Mouse (Mus musculus): Measurements from ENCODE around the gene Lrfn4. TPM values are rescaled to one million over a fixed set of nuclear protein-coding genes. Genes with fewer than 3 reads are reported as not detected.
"Not testable (repeated sequence)": the region's sequence is repeated elsewhere in the genome, so short reads cannot be mapped to it uniquely, and the experiment has no call there.

The Lrfn4 gene
- polyA plus RNA-seq, 1 experiment from 2014 or later, result 8.0 TPM

- H3K4me2 ChIP-seq; H3K4me1 ChIP-seq (replicated peaks); H3K36me3 ChIP-seq; ATAC-seq (ENCODE audit: insufficient number of reproducible peaks, low FRiP score); H3K27ac ChIP-seq (ENCODE audit: poor library complexity, severe bottlenecking); H3K9ac ChIP-seq; H3K4me3 ChIP-seq; H3K9me3 ChIP-seq (replicated peaks): not testable (repeated sequence)
- H3K27me3 ChIP-seq (replicated peaks), result peaks cover 18% of the 10 kb centered on the region
Measured at GRCm38 (mm10) chr19:4586783-4587182, 28.7 kb downstream of the Lrfn4 start.

GRCm38 (mm10) chr19:4583856-4584255, 31.6 kb downstream of the Lrfn4 start:
- H3K27me3 ChIP-seq (replicated peaks), result peaks cover 18% of the 10 kb centered on the region
- ATAC-seq (ENCODE audit: insufficient number of reproducible peaks, low FRiP score), result no peak
- no peak overlapping the region for H3K4me3 ChIP-seq
- H3K9me3 ChIP-seq (replicated peaks), result no peaks in the 10 kb centered on the region
- H3K4me2 ChIP-seq, result no peak overlapping the region
- H3K27ac ChIP-seq (ENCODE audit: poor library complexity, severe bottlenecking), result no peak overlapping the region
- H3K36me3 ChIP-seq, result no peaks in the 10 kb centered on the region
- no peak overlapping the region for H3K9ac ChIP-seq
- H3K4me1 ChIP-seq (replicated peaks), result no peaks in the 10 kb centered on the region
- WGBS, result 63% methylated on average over 2 of the region's 2 CpGs

GRCm38 (mm10) chr19:4579296-4579695, 36.2 kb downstream of the Lrfn4 start:
- 80% methylated on average over 5 of the region's 5 CpGs for WGBS
- no peak overlapping the region for H3K9ac ChIP-seq
- no peak overlapping the region for H3K27ac ChIP-seq (ENCODE audit: poor library complexity, severe bottlenecking)
- no peaks in the 10 kb centered on the region for H3K27me3 ChIP-seq (replicated peaks)
- no peaks in the 10 kb centered on the region for H3K4me1 ChIP-seq (replicated peaks)
- H3K9me3 ChIP-seq (replicated peaks), result no peaks in the 10 kb centered on the region
- no peak overlapping the region for H3K4me3 ChIP-seq
- H3K36me3 ChIP-seq, result no peaks in the 10 kb centered on the region
- no peak overlapping the region for H3K4me2 ChIP-seq
- ATAC-seq (ENCODE audit: insufficient number of reproducible peaks, low FRiP score), result no peak

- no peak overlapping the region for H3K4me3 ChIP-seq
- H3K4me1 ChIP-seq (replicated peaks), result no peaks in the 10 kb centered on the region
- no peak overlapping the region for H3K9ac ChIP-seq
- 57% methylated on average over 2 of the region's 2 CpGs for WGBS
- no peak overlapping the region for H3K27ac ChIP-seq (ENCODE audit: poor library complexity, severe bottlenecking)
- H3K9me3 ChIP-seq (replicated peaks), result no peaks in the 10 kb centered on the region
- H3K4me2 ChIP-seq, result no peak overlapping the region
- no peaks in the 10 kb centered on the region for H3K36me3 ChIP-seq
- no peaks in the 10 kb centered on the region for H3K27me3 ChIP-seq (replicated peaks)
- no peak for ATAC-seq (ENCODE audit: insufficient number of reproducible peaks, low FRiP score)
Measured at GRCm38 (mm10) chr19:4578799-4579198, 36.7 kb downstream of the Lrfn4 start.

DNA sequence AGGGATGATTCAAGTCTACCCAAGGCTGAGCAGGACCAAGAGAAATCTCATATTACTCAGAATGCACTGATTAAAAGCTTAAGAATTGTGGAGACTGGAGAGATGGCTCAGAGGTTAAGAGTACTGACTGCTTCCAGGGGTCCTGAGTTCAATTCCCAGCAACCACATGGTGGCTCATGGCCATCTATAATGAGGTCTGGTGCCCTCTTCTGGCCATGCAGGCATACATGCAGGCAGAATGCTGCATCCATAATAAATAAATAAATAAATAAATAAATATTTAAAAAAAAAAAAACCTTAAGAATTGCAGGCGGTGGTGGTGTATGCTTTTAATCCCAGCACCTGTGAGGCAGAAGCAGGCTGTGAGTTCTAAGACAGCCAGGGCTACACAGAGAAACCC, 42.2 kb downstream of the Lrfn4 start:
- no peak for ATAC-seq (ENCODE audit: insufficient number of reproducible peaks, low FRiP score)
- 68% methylated on average over 1 of the region's 1 CpGs for WGBS
- H3K36me3 ChIP-seq, result no peaks in the 10 kb centered on the region
- H3K4me3 ChIP-seq, result no peak overlapping the region
- H3K9me3 ChIP-seq (replicated peaks), result no peaks in the 10 kb centered on the region
- no peaks in the 10 kb centered on the region for H3K27me3 ChIP-seq (replicated peaks)
- no peak overlapping the region for H3K27ac ChIP-seq (ENCODE audit: poor library complexity, severe bottlenecking)
- H3K4me2 ChIP-seq, result no peak overlapping the region
- no peak overlapping the region for H3K9ac ChIP-seq
- peaks cover 10% of the 10 kb centered on the region for H3K4me1 ChIP-seq (replicated peaks)

DNA sequence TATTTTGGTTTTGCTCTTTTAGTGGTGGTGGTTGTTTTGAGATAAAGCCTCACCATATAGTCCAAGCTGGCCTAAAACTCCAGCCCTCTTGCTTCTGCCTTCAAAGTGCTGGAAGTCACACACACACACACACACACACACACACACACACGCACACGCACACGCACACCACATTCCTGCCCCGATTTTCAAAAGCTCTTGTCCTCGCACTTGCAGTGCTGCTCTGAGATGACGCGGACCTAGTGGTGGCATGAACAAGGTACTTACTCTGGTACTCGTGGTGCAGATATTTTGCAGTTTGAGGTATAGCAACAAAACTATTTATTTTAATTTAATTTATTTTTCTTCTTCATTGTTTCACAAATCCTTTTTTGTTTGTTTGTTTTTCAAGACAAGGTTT, 43.0 kb downstream of the Lrfn4 start:
- Histone ChIP-seq H3K4me2 (no peak overlapping the region), H3K36me3 (no peaks in the 10 kb centered on the region), H3K4me1 (replicated peaks) (peaks cover 17% of the 10 kb centered on the region), H3K9me3 (replicated peaks) (no peaks in the 10 kb centered on the region), H3K9ac (no peak overlapping the region), H3K27me3 (replicated peaks) (no peaks in the 10 kb centered on the region), H3K27ac (ENCODE audit: poor library complexity, severe bottlenecking) (no peak overlapping the region), H3K4me3 (no peak overlapping the region)
- ATAC-seq (ENCODE audit: insufficient number of reproducible peaks, low FRiP score), result no peak
- 87% methylated on average over 8 of the region's 8 CpGs for WGBS

GRCm38 (mm10) chr19:4572061-4572460, 43.4 kb downstream of the Lrfn4 start:
- H3K4me3 ChIP-seq, result no peak overlapping the region
- no peak overlapping the region for H3K27ac ChIP-seq (ENCODE audit: poor library complexity, severe bottlenecking)
- H3K9ac ChIP-seq, result no peak overlapping the region
- H3K27me3 ChIP-seq (replicated peaks), result no peaks in the 10 kb centered on the region
- peaks cover 21% of the 10 kb centered on the region for H3K4me1 ChIP-seq (replicated peaks)
- ATAC-seq (ENCODE audit: insufficient number of reproducible peaks, low FRiP score), result no peak
- no peaks in the 10 kb centered on the region for H3K36me3 ChIP-seq
- no peaks in the 10 kb centered on the region for H3K9me3 ChIP-seq (replicated peaks)
- H3K4me2 ChIP-seq, result no peak overlapping the region
- WGBS, result 83% methylated on average over 4 of the region's 4 CpGs

DNA sequence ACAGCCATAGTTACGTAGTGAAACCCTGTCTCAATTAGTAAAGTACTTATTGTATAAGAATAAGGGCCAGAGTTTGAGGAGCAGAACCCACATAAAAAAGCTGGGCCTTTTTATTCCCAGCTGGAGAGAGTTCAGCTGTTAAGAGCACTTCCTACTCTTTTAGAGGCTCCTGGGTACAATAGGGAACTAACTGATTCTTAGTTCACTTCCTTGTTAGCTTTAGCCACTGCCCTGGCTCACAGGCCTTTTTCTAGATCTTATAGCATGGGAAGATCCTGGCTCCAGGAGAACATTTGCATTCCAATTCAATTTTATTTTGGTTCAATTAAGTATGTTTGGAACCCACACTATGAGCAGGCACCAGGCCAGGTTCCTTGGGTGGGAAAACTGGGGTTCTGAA, 43.8 kb downstream of the Lrfn4 start:
- Histone ChIP-seq H3K36me3 (no peaks in the 10 kb centered on the region), H3K27ac (ENCODE audit: poor library complexity, severe bottlenecking) (no peak overlapping the region), H3K4me2 (no peak overlapping the region), H3K4me3 (no peak overlapping the region), H3K4me1 (replicated peaks) (peaks cover 22% of the 10 kb centered on the region), H3K9me3 (replicated peaks) (no peaks in the 10 kb centered on the region), H3K27me3 (replicated peaks) (no peaks in the 10 kb centered on the region), H3K9ac (no peak overlapping the region)
- 92% methylated on average over 1 of the region's 1 CpGs for WGBS
- no peak for ATAC-seq (ENCODE audit: insufficient number of reproducible peaks, low FRiP score)

DNA sequence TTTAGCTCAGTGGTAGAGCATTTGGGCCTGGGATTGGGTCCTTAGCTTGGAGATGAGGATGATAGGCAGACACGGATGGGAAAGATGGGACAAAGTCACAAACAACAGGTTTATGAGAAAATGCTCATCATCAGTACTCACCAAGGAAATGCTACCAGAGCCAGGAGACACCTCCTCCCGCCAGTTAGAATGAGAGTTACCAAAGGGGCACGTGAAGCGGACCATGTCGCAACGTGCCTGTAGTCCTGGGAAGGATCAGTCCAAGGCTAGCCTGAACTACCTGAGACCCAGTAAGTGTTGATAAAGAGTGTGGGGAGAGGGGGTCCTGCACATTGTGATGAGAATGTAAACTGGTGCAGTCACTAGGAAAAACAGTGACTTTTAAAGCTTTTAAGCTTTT, 44.7 kb downstream of the Lrfn4 start:
- 88% methylated on average over 6 of the region's 6 CpGs for WGBS
- Histone ChIP-seq H3K27me3 (replicated peaks) (no peaks in the 10 kb centered on the region), H3K36me3 (no peaks in the 10 kb centered on the region), H3K9me3 (replicated peaks) (no peaks in the 10 kb centered on the region), H3K4me1 (replicated peaks) (peaks cover 22% of the 10 kb centered on the region), H3K9ac (no peak overlapping the region), H3K4me2 (no peak overlapping the region), H3K27ac (ENCODE audit: poor library complexity, severe bottlenecking) (no peak overlapping the region), H3K4me3 (no peak overlapping the region)
- no peak for ATAC-seq (ENCODE audit: insufficient number of reproducible peaks, low FRiP score)

- H3K36me3 ChIP-seq, result no peaks in the 10 kb centered on the region
- no peak overlapping the region for H3K4me3 ChIP-seq
- no peak overlapping the region for H3K27ac ChIP-seq (ENCODE audit: poor library complexity, severe bottlenecking)
- H3K4me2 ChIP-seq, result no peak overlapping the region
- H3K9ac ChIP-seq, result no peak overlapping the region
- peaks cover 22% of the 10 kb centered on the region for H3K4me1 ChIP-seq (replicated peaks)
- WGBS, result 83% methylated on average over 11 of the region's 11 CpGs
- H3K9me3 ChIP-seq (replicated peaks), result no peaks in the 10 kb centered on the region
- no peaks in the 10 kb centered on the region for H3K27me3 ChIP-seq (replicated peaks)
- ATAC-seq (ENCODE audit: insufficient number of reproducible peaks, low FRiP score), result no peak
Measured at GRCm38 (mm10) chr19:4570237-4570613, 45.2 kb downstream of the Lrfn4 start.

DNA sequence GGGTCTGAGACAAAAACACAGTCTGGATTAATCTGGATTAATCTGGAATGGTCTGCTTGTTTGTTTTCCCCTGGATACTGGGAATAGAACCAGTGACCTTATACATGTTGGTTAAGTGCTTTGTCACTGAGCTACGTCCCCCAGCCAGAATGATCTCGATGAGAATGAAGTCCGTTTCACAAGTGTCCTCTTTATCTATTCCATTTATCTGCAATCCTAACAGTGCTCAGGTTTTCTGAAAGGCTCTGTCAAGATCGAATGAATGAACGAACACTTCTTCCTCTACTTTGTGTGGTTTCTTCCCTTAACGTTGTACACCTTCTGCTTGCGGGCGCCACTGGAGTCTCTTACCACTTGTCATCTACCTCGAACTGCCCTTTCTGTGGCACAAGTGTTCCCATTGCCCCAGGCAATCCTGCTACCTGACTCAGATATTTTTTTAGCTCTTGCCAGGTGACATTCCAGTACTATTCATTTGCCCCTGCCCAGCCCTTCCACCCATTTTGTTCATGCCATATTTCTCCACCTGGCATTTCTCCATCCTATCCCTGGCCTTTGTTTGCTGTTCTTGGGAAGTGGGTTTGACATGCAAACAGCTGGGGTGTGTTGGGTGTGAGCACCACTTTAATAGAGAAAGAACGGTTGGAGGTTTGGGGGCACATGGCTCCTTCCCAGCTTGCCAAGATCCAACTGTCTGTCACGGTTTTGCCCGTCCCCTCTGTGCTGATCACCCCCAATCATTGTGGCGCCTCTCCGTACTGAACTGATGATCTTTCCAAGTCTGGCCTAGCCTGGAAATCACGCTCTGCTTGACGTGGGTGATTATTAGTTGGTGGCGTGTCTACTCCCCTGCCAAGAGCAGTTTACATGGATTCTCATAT, 45.9 kb downstream of the Lrfn4 start:
- H3K4me3 ChIP-seq, result no peak overlapping the region
- H3K9ac ChIP-seq, result no peak overlapping the region
- H3K4me1 ChIP-seq (replicated peaks), result peaks cover 22% of the 10 kb centered on the region
- 79% methylated on average over 17 of the region's 17 CpGs for WGBS
- no peak overlapping the region for H3K4me2 ChIP-seq
- no peaks in the 10 kb centered on the region for H3K36me3 ChIP-seq
- 0 out of 2 replicates have a peak overlapping the region, but pooled peaks have one; percentile 38 for H3K27ac ChIP-seq (ENCODE audit: poor library complexity, severe bottlenecking)
- ATAC-seq (ENCODE audit: insufficient number of reproducible peaks, low FRiP score), result no peak
- no peaks in the 10 kb centered on the region for H3K9me3 ChIP-seq (replicated peaks)
- no peaks in the 10 kb centered on the region for H3K27me3 ChIP-seq (replicated peaks)

DNA sequence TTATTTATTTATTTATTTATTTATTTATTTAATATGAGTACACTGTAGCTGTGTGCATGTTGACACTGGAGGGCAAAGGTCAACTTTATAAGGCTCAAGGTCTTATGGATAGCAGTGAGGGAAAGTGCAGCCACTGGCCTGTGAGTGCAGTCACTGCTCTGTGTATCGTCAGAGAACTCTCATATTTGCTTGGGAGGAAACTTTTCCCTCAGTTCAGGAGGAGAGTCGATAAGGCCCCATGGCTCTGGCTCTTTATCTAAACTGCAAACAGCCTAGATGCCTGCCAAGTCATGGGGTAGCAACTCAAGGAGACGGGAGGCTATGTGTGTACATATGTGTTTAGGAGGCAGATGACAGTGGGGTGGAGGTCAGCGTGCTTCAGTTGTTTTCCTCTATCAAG, 46.6 kb downstream of the Lrfn4 start:
- no peak overlapping the region for H3K4me2 ChIP-seq
- H3K4me1 ChIP-seq (replicated peaks), result peaks cover 22% of the 10 kb centered on the region
- H3K9ac ChIP-seq, result no peak overlapping the region
- ATAC-seq (ENCODE audit: insufficient number of reproducible peaks, low FRiP score), result peak; percentile 87
- H3K27me3 ChIP-seq (replicated peaks), result no peaks in the 10 kb centered on the region
- no peaks in the 10 kb centered on the region for H3K36me3 ChIP-seq
- no peak overlapping the region for H3K4me3 ChIP-seq
- 19% methylated on average over 4 of the region's 4 CpGs for WGBS
- H3K9me3 ChIP-seq (replicated peaks), result no peaks in the 10 kb centered on the region
- peak overlapping the region; percentile 38; the same call in 1 of the 2 replicates for H3K27ac ChIP-seq (ENCODE audit: poor library complexity, severe bottlenecking)
